Mouse (Mus musculus) right cerebral cortex, postnatal 25 days (tissue): ENCODE data around the gene Gm5767.
A peak's percentile ranks its signal among the peaks of the same experiment; 100 is the strongest.

Experiments
- DNase-seq: peaks from one replicate; pipeline ENCODE4 v3.0.0; 2022

The Gm5767 gene

DNA sequence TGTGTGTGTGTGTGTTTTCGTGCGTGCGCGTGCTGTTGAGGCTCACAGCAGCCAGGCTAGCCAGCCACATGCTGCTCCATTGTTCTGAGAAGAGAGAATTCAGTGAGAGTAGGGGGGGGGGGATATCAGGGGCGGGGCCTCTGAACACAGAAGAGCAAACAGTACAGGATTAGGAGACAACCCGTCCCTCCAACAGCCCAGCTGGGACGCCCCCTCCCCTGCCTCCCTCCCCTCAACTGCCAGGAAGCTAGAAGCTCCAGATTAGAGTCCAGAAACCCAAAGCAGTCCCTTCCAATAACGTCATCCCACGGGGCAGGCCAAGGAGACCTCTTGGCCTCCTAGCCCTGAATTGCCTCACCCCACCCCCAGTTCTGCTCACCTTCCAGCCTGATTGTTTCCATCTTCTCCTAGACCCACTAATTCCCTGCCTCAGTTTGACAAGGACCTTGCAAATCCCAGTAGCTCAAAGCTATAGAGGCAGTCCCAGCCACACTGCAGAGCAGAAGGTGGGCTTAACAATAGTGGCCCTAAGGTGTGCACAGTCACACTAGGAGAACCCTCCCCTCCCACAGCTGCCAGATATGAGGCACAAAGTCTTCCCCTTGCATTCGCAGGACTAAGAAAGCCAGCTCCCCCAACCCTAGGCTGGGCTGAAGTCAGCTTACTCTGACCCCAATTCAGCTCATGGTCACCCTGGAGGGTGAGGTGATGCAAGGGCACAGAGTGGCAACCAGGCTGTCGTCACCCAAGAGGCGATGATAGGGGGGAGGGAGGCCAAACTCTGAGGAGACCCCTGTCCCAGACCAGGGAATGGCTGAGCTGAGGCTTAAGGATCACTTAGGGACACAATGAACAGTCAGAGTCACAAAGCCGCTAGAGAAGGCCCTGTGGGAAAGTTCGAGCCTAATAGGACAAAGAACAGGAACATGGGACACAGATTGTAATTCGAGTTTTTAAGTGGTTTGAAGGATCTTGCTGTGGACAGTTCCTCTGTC lies 10.2 kb upstream of the Gm5767 start:
- no peak for DNase-seq

DNA sequence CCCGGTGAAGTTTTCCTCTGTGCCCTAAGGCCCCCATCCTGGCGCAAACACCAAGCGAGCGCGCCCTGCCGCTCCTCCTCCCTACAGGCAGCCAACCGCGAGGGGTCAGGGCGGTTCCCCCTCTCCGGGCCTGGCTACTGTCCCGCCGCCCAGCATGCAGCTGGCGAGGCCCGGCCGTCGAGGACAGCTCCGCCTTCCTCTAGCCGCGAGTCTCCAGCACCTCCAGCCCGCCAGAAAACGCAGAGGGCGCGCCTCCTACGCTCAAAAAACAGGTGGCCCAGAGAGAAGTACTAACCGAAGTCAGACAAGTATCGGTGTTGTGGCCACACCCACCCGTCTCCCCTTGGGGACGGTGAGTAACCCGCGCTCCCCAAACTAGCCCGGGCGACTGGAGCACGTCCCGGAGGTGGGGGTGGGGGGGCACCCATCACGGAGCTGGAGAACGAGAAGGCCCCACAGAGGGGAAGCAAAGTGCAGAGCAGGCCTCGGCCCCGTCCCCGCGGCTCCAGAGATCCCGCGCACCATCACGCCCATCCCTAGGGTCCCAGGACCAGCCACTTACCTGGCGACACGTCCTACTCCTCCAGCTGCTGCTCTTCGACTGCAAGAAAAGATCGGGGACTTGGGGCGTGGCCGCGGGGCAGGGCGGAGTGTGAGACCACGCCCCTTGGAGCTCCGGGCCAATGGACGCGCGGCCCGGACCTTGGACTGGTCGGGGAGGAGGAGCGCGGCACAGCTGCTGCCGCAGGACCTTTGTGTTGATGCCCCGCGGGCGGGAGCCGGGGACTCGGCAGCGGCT lies 8.8 kb upstream of the Gm5767 start, which contains the start of gene Carhsp1:
TSS of gene Carhsp1 (minus strand) at position 605 of the 799 bp plus-strand sequence.
- DNase-seq: peak; percentile 74

DNA sequence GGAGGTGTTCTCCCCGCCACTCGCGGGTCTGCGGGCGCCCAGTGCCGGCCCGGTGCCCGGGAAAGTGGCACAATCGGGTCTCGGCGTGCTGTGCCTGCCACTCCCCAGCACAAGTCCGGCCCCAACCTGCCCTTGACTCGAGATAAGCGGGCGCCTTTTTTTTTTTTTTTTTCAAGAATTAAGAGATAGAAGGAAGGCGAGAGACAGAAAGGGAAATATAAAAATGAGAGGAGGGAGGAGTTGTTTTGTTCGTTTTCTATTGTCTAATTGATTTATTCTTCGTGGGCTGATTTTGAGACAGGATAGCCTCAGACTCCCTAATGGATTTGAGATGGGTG lies 8.3 kb upstream of the Gm5767 start:
- no peak for DNase-seq

DNA sequence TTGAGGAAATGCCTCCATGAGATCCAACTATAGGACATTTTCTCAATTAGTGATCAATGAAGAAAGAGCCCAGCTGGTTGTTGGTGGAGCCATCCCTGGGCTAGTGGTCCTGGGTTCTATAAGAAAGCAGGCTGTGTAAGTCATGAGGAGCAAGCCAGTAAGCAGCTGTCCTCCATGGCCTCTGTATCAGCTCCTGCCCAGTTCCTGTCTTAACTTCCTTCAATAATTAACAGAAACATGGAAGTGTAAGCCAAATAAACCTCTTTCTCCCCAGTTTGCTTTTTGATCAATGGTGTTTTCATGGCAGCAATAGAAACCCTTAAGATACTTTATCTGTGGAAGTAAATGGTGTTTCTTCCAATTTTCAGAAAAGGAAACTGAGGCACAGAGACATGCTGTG lies 7.8 kb upstream of the Gm5767 start:
- DNase-seq: no peak

DNA sequence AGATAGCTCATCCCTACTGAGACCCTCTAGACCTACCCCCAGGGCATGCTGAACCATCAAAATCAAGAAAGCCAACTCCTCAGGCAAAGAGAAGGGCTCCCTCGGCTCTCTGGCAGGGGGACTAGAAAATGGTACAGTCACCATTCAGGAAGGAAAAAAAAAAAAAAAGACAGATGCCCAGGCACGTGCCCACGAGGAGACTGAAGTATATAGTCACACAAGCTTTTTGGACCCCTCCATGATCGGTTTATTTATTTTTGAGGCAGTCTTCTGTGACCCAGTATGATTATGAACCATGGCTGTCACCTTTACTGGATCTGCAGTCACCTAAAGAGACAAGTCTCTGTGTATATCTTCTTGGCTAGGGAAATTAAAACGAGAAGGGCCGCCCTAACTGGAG lies 7.2 kb upstream of the Gm5767 start:
- no peak for DNase-seq

DNA sequence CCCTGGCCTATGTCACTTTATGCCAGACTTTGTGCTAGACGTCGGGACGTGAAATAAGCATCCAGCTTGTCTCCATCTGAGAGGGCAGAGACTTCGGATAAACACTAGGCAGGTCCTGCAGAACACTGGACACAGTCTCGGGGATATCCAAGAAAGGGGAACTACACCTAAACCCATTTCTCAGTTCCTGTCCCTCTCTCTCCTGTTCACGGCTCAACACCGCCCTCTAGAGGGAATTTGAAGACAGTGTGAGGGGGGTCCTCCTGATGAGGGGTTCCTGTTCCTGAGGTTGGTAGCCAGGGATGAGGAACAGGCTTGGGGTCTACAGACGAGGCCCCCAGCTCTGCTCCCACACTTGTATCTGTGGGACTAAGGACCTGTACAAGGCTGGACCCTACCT lies 6.4 kb upstream of the Gm5767 start:
- DNase-seq: no peak

DNA sequence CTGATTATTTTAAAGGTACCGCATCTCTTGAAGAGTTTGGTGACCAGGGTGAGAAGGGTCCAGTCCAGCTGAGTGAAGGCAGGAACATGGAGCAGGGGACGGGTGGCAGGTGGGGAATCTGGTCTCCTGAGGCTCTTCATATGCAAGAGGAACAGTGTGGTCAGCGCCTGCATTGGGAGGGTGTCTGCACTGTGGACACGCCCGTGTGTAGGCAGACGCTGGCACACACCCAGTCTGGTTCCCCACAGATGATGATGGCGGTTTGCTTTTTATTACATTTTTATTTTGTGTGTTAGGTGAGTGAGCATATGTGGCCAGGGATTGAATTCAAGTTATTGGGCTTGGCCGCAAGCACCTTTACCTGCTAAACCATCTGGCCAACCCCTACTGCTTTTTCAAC lies 5.0 kb upstream of the Gm5767 start:
- DNase-seq: no peak

DNA sequence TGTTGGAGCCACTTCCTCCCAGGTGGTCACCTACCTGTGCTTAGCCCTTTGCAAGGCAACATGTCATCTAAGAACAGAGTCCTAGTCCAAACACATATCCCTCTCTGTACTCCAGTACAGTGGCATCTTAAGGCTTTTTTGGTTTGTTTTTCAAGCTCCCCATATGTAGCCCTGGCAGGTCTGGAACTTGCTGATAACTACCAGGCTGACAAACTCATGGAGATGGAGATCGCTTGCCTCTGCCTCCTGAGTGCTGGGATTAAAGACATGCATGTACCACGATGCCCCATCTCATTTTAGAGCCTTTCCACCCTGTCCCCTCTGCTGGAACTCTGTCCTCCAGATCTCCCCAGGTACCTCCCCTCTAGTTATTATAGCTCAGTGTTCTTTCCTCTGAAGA lies 4.3 kb upstream of the Gm5767 start:
- DNase-seq: no peak

DNA sequence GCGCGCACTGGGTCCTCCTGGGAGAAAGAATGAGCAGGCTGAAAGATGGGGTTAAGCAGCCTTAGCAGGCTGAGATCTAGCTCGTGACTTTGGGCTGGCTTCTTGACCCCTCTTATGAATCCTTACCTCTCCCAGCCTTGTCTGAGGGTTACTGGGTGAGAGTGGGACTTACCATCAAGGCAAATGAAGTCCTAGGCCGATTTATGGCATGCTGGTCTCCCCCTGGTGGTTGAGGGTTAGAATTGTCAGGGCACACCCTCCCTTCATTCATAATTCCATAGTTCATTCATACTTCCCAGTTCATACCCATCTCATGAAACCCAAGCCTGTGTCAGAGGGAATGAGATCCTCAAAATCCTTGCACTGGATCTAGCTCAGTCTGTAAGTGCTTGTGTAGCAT lies 3.8 kb upstream of the Gm5767 start:
- no peak for DNase-seq

DNA sequence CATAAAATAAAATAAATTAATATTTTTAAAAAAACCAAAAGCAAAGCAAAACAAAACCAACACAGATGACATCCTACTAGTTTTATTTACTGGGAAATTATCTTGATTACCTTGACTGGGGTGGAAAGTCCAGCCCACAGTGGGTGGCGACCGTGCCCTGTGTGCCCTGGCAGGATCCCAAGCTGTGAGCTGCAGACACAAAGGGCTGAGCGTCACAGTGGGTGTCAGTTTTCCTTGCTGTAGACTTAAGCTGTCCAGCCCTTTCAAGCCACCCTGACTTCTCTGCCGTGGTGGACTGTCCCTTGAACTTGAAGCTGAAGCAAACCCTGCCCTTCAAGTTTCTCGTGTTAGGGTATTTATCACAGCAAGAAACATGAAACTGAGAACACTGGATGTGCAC lies 2.5 kb upstream of the Gm5767 start:
- no peak for DNase-seq

DNA sequence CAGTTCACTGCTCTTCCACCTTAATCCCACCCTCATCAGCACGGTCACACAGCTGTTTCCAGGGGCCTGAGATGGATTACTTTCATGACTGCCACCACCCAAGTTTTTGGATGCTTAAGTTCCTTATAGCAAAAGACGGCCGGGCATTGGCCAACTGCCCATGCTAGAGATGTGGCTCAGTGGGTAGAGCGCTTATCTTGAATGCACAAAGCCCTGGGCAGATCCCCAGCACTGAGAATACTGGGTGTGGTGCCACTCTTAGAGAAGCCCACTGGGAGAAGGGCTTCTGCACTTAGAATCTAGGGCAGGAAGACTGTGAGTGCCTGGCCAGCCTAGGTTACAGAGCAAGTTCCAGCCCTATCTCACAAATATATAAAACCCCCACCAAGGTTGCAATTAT lies 1.9 kb upstream of the Gm5767 start:
- DNase-seq: no peak

DNA sequence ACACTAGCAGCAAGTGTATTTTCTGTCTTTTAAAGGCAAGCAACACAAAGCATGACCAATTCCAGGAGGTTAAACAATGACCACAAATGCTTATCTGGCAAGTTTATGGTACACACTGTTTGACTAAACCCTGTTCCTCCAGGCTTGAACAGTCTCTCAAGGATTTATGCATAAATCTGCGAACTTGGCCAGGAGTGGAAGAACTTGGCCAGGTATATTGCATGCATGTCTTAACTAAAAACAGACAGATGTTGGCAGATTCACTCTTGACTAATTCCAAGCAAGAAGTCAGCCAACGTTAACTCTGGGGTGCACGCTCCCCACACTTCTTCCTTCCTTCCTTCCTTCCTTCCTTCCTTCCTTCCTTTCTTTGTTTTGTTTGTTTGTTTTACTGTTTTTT lies 790 bp upstream of the Gm5767 start:
- DNase-seq: no peak

DNA sequence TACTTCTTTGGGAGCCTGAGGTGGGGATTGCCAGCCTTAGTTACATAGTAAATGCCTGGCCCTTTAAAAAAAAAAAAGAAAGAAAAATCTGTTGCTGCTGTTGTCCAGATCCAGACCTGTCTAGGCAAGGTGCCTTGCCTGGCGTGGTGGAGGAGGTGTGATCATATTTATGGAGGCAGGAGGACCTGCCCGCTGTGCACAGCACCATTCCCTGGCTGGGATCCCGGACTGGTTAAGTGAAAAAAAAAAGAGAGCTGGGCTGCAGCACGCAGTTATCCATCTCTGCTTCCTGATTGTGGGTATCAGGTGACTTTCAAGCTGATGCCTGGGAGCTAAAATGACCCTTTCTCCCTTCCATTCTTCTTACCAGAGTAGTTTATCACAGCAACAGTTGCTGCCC lies 4.5 kb downstream of the Gm5767 start:
- DNase-seq: no peak

DNA sequence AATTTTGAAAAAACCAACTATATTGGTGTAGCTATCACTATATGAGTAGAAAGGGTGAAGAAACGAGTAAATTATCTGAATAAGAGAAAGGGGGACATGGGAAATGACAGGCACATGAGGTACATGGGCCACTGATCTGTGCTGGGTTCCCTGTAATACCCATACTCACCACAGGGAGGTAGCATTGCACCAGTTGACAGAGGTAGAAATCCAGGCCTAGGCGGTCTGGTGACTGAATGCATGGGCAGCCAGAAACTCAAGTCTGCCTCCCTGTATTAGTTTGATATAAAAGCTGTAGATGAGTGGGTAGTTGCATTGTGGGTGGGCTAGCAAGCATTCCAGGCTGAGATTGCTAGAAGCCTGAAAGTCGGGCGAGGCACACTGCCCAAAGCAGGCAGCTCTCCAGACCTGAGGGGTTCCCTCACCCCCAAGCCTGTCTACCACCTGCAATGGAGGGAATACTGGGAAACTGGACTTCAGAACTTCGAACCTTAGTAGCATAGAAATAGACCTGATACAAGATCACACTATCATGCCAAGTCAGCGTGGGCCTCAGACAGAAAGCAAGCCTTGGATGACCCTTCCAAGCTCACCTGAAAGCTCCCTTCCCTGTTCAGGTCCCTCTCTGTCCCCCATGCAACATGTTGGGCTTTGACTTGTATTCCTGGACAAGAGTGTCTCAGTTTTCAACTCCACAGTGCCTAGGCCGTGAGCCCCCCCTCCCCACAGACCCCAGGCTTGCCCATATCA lies 5.7 kb downstream of the Gm5767 start:
- peak; percentile 69 for DNase-seq

DNA sequence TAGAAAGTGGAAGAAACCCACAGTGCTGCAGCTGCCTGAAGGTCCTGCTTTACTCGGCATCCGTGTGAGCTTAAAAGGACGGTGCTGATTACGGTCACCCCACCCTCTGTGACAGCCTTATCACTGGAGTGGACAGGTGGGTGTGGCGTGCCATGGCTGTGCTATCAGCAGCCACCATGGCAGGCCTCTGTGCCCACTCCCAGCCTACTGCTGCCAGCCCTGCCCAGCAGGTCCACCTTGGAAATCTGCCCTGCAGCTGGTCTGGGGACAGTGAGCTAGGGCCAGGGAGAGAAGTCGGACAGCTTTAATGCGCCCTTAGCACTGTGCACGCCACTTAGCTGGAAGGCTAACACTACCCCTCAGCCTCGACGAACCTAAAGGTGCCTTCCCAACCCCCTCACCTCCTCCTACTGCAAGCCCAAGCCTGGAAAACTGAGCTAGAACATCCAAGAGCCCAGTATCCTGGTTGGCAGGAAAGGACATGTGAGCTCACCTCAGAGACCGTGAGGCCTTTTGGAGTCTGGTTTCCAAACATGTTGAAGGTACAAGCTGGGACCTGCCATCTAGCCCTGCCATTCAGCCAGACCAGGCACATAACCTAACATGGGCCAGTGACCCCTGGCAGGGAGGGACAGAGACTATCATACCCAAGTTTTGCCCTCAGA lies 6.4 kb downstream of the Gm5767 start:
- DNase-seq: no peak

DNA sequence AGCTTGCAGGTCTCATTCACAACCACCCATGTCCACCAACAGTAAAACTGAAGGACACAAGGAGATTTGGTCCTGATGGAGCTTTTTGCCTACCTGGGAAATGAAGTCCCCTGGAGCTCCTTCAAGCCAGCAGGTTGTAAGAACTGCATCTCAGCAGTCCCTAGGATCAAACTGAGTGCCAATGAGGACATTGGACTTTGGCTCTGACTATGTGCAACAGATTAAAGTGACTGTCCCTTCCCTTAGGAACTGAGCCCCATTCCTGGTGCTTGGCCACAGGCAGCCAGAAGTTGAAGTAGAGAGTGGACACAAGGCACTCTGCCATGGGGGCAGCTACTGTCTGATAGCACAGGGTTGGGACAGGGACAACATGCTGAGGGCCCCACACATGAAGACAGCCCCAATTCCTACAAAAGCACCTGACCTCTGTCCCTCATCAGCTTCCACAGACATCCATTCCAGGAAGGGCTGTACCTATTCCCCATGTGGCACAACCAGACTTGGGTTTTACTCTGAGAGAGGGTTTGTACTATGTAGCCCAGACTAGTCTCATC lies 7.1 kb downstream of the Gm5767 start:
- DNase-seq: no peak

DNA sequence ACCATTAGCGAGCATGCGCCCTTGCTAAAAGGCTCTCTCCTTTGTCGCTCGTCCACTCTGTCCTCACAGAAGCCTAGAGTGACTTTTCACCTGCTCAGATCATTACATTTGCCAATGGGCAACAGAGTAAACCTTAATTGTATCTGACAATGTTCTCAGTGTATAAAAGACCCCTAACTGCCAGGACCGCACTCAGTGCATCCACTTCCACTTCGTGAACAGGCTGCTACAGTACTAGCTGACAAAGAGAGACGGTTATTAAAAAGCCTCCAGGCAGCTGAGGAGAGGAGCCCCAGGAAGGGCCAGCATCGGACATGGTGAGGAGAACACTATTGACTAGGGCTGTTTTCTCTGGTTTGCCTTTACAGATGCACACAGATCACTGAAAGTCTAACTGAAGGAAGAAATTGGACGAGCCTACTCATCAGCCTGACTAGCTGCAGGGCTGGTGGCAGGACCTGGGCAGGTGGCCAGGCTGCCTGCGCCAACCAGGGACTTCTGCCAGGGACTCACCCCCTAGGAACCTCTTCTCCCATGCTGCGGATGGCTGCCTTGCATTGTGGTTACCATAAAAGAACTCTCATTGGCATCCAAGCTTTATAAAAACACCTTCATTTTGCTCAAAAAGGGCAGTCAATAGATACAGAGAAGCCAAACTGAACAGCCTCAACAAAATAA lies 9.5 kb downstream of the Gm5767 start:
- peak; percentile 39 for DNase-seq

DNA sequence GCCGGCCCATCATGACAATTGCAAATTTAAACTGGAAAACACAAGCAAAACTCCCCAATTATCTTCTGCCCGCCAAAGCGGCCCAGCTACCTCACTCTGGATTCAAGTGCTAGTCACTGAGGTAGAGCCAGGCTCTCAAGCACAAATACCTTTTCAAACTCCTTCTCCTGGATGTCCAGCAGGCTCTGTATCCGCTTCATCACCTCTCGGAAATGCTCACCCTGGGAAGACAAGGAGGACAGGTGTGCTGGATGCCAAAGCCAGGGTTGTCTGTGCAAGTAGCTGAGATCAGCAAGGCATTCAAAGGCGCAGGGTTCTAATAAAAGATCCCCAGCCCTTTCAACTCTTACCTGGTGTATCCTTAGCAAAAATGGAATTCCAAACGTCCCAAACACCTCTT lies 10.6 kb downstream of the Gm5767 start:
- DNase-seq: no peak

DNA sequence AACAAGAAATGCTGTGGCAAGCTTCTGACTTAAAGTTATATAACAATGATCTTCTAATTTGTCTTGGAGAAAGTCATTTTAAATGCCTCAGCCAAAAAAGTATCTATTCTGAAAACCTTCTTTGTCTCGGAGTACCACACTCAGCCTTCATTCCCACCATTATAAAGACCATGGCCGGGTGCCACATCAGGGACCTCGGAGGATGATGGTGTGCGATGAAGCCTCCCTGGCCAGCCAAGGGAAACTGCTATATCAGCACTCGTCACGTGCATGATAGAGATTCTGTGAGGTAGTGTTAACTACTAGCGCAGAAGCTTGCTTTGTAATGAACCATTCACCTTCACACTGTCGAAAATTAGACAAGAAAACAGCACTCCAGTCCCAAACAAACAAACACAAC lies 19.0 kb downstream of the Gm5767 start:
- no peak for DNase-seq

DNA sequence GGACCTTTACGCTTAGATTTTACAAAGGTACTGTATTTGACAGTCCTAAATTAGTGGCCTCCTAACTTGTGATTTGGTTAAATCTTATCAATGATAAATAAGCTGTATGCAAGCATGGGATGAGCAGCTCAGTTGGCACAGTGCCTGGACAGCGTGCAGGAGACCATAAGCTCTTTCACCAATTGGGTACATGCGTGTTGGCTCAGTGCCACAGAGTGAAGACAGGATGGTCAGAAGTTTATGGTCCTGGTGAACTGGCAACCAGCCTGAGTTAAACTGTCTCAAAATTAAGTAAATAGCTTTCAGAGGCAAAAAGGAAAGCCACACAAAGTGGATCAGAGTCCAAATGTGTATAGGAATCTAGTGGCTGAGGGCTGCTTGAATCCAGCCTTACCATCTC lies 20.0 kb downstream of the Gm5767 start:
- DNase-seq: no peak

DNA sequence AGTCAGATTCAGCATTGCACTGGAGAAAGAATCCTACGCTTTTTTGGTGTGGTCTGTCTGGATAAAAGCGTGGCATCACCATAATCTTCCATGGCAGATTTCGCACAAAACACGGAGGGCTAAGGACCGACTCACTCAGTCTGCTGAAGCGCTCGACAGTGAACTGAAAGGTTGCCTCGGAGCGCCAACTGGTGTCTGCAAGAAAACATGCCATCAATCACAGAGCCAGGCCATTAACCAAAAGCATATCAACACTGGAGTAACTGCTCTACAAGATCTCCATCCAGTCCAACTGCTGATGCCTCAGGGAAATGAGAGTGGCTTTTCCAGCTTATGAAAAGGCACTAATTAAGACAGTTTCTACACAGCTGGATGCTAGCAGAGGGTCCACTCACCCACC lies 31.4 kb downstream of the Gm5767 start:
- DNase-seq: no peak

DNA sequence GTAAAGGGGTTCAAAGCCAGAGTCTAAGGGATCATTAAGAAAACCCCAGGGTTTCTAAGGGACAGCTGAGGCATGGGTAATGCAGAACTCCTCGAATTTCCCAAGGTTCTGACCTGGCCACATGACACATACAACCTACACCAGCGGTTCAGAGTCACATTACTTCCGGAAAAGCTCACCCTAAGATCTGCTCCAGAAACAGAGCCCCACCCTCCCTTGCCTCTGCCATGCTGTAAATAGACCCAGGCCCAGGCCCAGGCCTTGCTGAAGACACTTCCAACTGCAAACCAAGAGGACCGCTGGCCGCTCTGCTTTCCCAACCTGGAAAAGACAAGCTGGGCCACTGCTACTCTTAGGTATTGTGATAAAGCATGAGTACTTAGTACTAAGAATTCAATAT lies 34.3 kb downstream of the Gm5767 start:
- no peak for DNase-seq
